Mouse (Mus musculus) lung, postnatal 0 days (tissue): ENCODE data around the gene Elavl2.

Experiments
- CTCF ChIP-seq: IDR thresholded peaks from 2 replicates; pipeline ENCODE4 v1.5.1; 2016; ENCODE audit warnings: antibody characterized with exemption, mild to moderate bottlenecking
- EP300 ChIP-seq: IDR thresholded peaks from 2 replicates; pipeline ENCODE4 v1.6.1; 2016; ENCODE audit warnings: antibody characterized with exemption, mild to moderate bottlenecking, control low read depth

- TF ChIP-seq EP300: no peak
- TF ChIP-seq CTCF: no peak
These were observed 15.0 kb upstream of the Elavl2 start for GRCm38 (mm10) chr4:91415582-91415981.
